Mouse (Mus musculus): Measurements from ENCODE around the gene Rnf4. TPM values are rescaled to one million over a fixed set of nuclear protein-coding genes. Genes with fewer than 3 reads are reported as not detected.

Gene Rnf4
- polyA plus RNA-seq, 1 experiment from 2014 or later, result 151 TPM

DNA sequence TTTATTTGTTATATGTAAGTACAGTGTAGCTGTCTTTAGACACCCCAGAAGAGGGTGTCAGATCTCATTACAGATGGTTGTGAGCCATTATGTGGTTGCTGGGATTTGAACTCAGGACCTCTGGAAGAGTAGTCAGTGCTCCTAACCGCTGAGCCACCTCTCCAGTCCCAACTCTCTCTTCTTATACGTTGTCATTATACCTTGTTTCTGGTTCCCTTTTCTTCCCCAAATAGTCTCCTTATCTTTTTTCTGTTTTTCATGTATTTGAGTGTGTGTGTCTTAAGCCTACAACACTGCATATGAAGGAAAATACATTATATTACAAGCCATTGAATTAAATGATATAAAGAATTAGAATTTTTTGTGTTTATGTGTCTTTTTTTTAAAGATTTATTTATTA is 50.7 kb downstream of the Rnf4 start:
- H3K9ac ChIP-seq (ENCODE audit: low read length), result no peak overlapping the region
- no peak overlapping the region for H3K4me3 ChIP-seq (replicated peaks; ENCODE audit: low read length)
- ATAC-seq (ENCODE audit: insufficient read depth, low FRiP score), result no peak
- 0 out of 2 replicates have a peak, but pooled peaks cover 4% of the 10 kb centered on the region for H3K36me3 ChIP-seq (ENCODE audit: control insufficient read depth, insufficient read depth, low read length)
- H3K9me3 ChIP-seq (replicated peaks; ENCODE audit: control insufficient read depth, low read length), result peaks cover 5% of the 10 kb centered on the region; the same call in 1 of the 2 replicates
- H3K4me2 ChIP-seq (ENCODE audit: low read depth, low read length), result no peak overlapping the region
- 93% methylated on average over 2 of the region's 2 CpGs for WGBS
- H3K4me1 ChIP-seq (ENCODE audit: control insufficient read depth, insufficient read depth, low read length), result no peaks in the 10 kb centered on the region
- no peaks in the 10 kb centered on the region for H3K27me3 ChIP-seq (ENCODE audit: control insufficient read depth, insufficient read depth, low read length)
- H3K27ac ChIP-seq (ENCODE audit: low read length), result no peak overlapping the region

DNA sequence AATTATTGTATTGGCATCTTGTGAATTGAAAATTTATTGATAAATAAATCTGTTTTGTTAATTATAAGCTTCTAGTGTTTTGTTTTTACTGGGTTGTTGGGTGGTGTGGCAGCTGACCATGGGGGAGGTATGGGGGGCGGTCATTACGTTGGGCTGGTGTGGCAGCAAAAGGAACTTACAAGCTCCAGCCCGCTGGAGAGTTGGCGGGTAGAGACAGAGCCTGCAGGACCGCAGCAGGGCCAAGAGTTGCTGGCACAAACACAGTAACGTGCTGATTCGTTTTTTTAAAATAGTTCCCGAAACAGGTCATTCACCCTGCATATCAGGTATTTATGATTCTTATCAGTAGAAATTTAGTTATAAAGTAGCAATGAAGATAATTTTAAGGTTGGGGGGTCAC is 57.2 kb downstream of the Rnf4 start:
- Histone ChIP-seq H3K4me1 (ENCODE audit: control insufficient read depth, insufficient read depth, low read length) (peaks cover 5% of the 10 kb centered on the region; the same call in 1 of the 2 replicates), H3K4me3 (replicated peaks; ENCODE audit: low read length) (no peak overlapping the region), H3K27me3 (ENCODE audit: control insufficient read depth, insufficient read depth, low read length) (no peaks in the 10 kb centered on the region), H3K9me3 (replicated peaks; ENCODE audit: control insufficient read depth, low read length) (no peaks in the 10 kb centered on the region), H3K36me3 (ENCODE audit: control insufficient read depth, insufficient read depth, low read length) (no peaks in the 10 kb centered on the region), H3K27ac (ENCODE audit: low read length) (no peak overlapping the region), H3K4me2 (ENCODE audit: low read depth, low read length) (no peak overlapping the region), H3K9ac (ENCODE audit: low read length) (no peak overlapping the region)
- 85% methylated on average over 8 of the region's 8 CpGs for WGBS
- no peak for ATAC-seq (ENCODE audit: insufficient read depth, low FRiP score)

DNA sequence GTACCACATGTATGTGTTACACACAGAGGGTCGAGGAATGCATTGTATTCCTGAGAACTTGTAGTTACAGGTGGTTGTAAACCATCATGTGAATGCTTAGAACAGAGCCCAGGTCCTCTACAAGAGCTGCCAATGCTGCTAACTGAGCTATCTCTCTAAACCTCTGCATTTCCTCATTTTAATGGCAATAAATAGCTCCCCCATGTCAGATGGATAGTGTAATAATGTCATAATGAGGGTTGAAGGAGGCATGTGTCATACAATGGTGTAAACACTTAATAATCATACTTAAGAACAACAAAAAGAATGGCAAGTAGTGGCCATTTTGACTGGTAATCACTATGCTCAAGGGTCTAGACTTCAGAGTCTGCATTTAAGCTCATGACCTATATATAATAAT is 59.3 kb downstream of the Rnf4 start:
- H3K36me3 ChIP-seq (ENCODE audit: control insufficient read depth, insufficient read depth, low read length), result no peaks in the 10 kb centered on the region
- WGBS, result 91% methylated on average over 1 of the region's 1 CpGs
- H3K4me2 ChIP-seq (ENCODE audit: low read depth, low read length), result no peak overlapping the region
- H3K27me3 ChIP-seq (ENCODE audit: control insufficient read depth, insufficient read depth, low read length), result no peaks in the 10 kb centered on the region
- H3K9ac ChIP-seq (ENCODE audit: low read length), result no peak overlapping the region
- no peak overlapping the region for H3K4me3 ChIP-seq (replicated peaks; ENCODE audit: low read length)
- H3K9me3 ChIP-seq (replicated peaks; ENCODE audit: control insufficient read depth, low read length), result no peaks in the 10 kb centered on the region
- ATAC-seq (ENCODE audit: insufficient read depth, low FRiP score), result no peak
- no peak overlapping the region for H3K27ac ChIP-seq (ENCODE audit: low read length)
- H3K4me1 ChIP-seq (ENCODE audit: control insufficient read depth, insufficient read depth, low read length), result peaks cover 5% of the 10 kb centered on the region; the same call in 1 of the 2 replicates

DNA sequence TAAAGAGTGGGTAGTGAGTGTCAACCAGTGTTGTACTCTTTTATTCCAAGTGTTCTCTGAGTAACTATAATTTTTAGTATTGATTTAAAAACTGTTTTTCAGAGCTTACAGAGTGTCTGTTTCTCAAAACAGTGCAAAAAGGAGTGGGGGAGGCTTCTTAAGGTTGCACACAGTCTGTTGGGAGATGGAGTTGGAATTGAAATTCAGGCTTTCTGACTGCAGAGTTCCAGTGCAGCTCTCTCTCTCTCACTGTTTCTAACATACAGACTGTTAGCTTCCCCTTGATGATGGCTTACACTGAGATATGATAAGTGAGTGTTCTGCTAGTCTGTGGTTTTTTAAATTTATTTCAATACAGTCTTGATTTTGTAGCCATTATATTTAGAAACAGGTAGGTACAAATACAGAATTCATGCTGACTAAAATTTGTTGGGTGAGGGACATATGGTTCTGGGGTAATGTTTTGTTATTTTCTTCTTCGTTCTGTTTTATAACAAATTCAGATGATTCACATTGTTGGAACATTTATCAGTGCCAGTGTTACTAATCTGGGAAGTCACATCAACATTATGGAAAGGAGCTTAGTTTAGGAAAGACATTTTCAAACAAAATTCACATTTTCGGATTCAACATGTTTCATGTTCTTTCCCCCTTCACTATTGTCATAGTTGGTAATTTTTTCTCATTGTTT is 59.9 kb downstream of the Rnf4 start:
- WGBS, result 61% methylated on average over 2 of the region's 2 CpGs
- no peaks in the 10 kb centered on the region for H3K9me3 ChIP-seq (replicated peaks; ENCODE audit: control insufficient read depth, low read length)
- no peak overlapping the region for H3K9ac ChIP-seq (ENCODE audit: low read length)
- H3K27ac ChIP-seq (ENCODE audit: low read length), result no peak overlapping the region
- no peaks in the 10 kb centered on the region for H3K36me3 ChIP-seq (ENCODE audit: control insufficient read depth, insufficient read depth, low read length)
- no peak overlapping the region for H3K4me2 ChIP-seq (ENCODE audit: low read depth, low read length)
- no peak overlapping the region for H3K4me3 ChIP-seq (replicated peaks; ENCODE audit: low read length)
- H3K4me1 ChIP-seq (ENCODE audit: control insufficient read depth, insufficient read depth, low read length), result peaks cover 5% of the 10 kb centered on the region; the same call in 1 of the 2 replicates
- H3K27me3 ChIP-seq (ENCODE audit: control insufficient read depth, insufficient read depth, low read length), result no peaks in the 10 kb centered on the region
- no peak for ATAC-seq (ENCODE audit: insufficient read depth, low FRiP score)

DNA sequence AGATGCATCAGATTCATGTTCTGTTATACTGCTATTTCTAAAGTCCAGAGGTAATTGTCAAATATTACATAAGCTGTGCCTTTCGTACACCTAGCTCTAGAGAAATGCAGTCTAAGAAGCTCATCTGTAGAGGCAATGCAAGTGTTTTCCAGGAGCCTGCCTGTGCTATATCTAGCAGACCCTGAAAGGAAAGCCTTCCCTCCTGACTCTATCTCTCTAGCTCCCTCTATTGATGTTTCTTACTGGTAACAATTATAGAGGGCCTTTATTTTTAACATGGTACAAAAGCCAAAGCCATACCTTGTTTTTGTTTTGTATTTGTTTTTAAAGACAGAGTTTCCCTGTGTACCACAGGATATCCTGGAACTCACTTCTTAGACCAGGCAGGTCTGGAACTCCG is 61.8 kb downstream of the Rnf4 start:
- Histone ChIP-seq H3K9me3 (replicated peaks; ENCODE audit: control insufficient read depth, low read length) (no peaks in the 10 kb centered on the region), H3K36me3 (ENCODE audit: control insufficient read depth, insufficient read depth, low read length) (no peaks in the 10 kb centered on the region), H3K9ac (ENCODE audit: low read length) (no peak overlapping the region), H3K4me2 (ENCODE audit: low read depth, low read length) (no peak overlapping the region), H3K4me3 (replicated peaks; ENCODE audit: low read length) (no peak overlapping the region), H3K27me3 (ENCODE audit: control insufficient read depth, insufficient read depth, low read length) (no peaks in the 10 kb centered on the region), H3K4me1 (ENCODE audit: control insufficient read depth, insufficient read depth, low read length) (peaks cover 5% of the 10 kb centered on the region; the same call in 1 of the 2 replicates), H3K27ac (ENCODE audit: low read length) (no peak overlapping the region)
- WGBS, result 90% methylated on average over 2 of the region's 2 CpGs
- no peak for ATAC-seq (ENCODE audit: insufficient read depth, low FRiP score)

DNA sequence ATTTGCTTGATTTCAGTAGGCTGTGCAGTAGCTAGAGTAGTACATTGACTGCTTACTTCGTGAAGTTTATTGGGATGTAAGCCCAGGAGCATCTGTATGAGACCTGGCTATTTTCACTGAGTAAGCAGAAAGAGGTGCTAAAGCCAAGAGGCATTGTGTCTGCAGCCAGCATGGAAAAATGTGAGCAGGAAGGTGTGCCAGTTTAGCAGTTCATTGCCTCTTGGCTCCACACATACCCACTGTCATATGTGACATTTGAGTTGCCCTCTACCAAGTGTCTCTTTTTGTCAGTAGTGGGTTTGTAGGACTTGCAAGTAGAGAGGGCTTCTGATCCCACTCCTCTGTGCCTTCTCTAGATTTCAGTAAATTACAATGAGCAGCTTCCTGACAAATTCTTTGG is 62.2 kb downstream of the Rnf4 start:
- H3K4me2 ChIP-seq (ENCODE audit: low read depth, low read length), result no peak overlapping the region
- peaks cover 8% of the 10 kb centered on the region for H3K4me1 ChIP-seq (ENCODE audit: control insufficient read depth, insufficient read depth, low read length)
- no peak overlapping the region for H3K4me3 ChIP-seq (replicated peaks; ENCODE audit: low read length)
- no peak overlapping the region for H3K27ac ChIP-seq (ENCODE audit: low read length)
- no peak overlapping the region for H3K9ac ChIP-seq (ENCODE audit: low read length)
- no peaks in the 10 kb centered on the region for H3K9me3 ChIP-seq (replicated peaks; ENCODE audit: control insufficient read depth, low read length)
- no peak for ATAC-seq (ENCODE audit: insufficient read depth, low FRiP score)
- no peaks in the 10 kb centered on the region for H3K27me3 ChIP-seq (ENCODE audit: control insufficient read depth, insufficient read depth, low read length)
- no peaks in the 10 kb centered on the region for H3K36me3 ChIP-seq (ENCODE audit: control insufficient read depth, insufficient read depth, low read length)
- WGBS, result 71% methylated on average over 1 of the region's 1 CpGs

Other genes with a start within 250 kb of the Rnf4 start
- gene Poln, start 166.8 kb upstream of the Rnf4 start, polyA plus RNA-seq (2015; fragmentation: Nextera tagmentation; extraction: Ambion mirVana), result 0.72 and 1.1 TPM in 2 replicates
- gene Haus3, start 166.8 kb upstream of the Rnf4 start, polyA plus RNA-seq (2015; fragmentation: Nextera tagmentation; extraction: Ambion mirVana), result 26.2 and 30.9 TPM in 2 replicates
- 32.8 and 36.9 TPM in 2 replicates for gene Mxd4, start 148.6 kb upstream of the Rnf4 start, polyA plus RNA-seq (2015; fragmentation: Nextera tagmentation; extraction: Ambion mirVana)
- 0.63 and 1.1 TPM in 2 replicates for gene Zfyve28, start 47.8 kb upstream of the Rnf4 start, polyA plus RNA-seq (2015; fragmentation: Nextera tagmentation; extraction: Ambion mirVana)
- 0.14 TPM in 1 of 2 replicates, not detected in the other for gene Cfap99, start 47.7 kb upstream of the Rnf4 start, polyA plus RNA-seq (2015; fragmentation: Nextera tagmentation; extraction: Ambion mirVana)
- 8.7 and 9.2 TPM in 2 replicates for gene Fam193a, start 33.6 kb downstream of the Rnf4 start, polyA plus RNA-seq (2015; fragmentation: Nextera tagmentation; extraction: Ambion mirVana)
- 29.2 and 31.6 TPM in 2 replicates for gene Tnip2, start 177.7 kb downstream of the Rnf4 start, polyA plus RNA-seq (2015; fragmentation: Nextera tagmentation; extraction: Ambion mirVana)
- 5.8 and 7.0 TPM in 2 replicates for gene Sh3bp2, start 189.5 kb downstream of the Rnf4 start, polyA plus RNA-seq (2015; fragmentation: Nextera tagmentation; extraction: Ambion mirVana)
- gene Add1, start 237.4 kb downstream of the Rnf4 start, polyA plus RNA-seq (2015; fragmentation: Nextera tagmentation; extraction: Ambion mirVana), result 176 and 187 TPM in 2 replicates

Data from stomach, embryonic 16.5 days (tissue).